Mouse (Mus musculus): Measurements from ENCODE around the gene Cox6a1.

GRCm38 (mm10) chr5:115355070-115355469 is 6.3 kb upstream of the Cox6a1 start:
- no peak for TF ChIP-seq CTCF (IDR thresholded peaks at IDR 0.05)
- no peak for TF ChIP-seq EP300 (IDR thresholded peaks at IDR 0.05)

All from lung, postnatal 0 days (tissue).